Mouse (Mus musculus) spleen, adult 2 months (tissue): ENCODE results near the gene Crtc1.

ENCODE experiments used
- CTCF ChIP-seq: fragments of 200-500 bp; IDR thresholded peaks from 2 replicates; pipeline ENCODE4 v1.5.1; 2011; ENCODE audit warnings: mild to moderate bottlenecking, inconsistent platforms; ENCODE audit not compliant: insufficient read depth, insufficient read length, insufficient replicate concordance; ENCODE audit errors: extremely low read depth
- POLR2A ChIP-seq: fragments of 200-500 bp; IDR thresholded peaks from 2 replicates; pipeline ENCODE4 v1.6.1; 2011; ENCODE audit warnings: low read depth, low read length, inconsistent platforms

GRCm38 (mm10) chr8:70462516-70462813, 23.1 kb upstream of the Crtc1 start:
- no peak for TF ChIP-seq CTCF
- no peak for TF ChIP-seq POLR2A
